Mouse (Mus musculus): Measurements from ENCODE around the gene Dgkk.

- no peak for TF ChIP-seq CTCF (IDR thresholded peaks at IDR 0.05; ENCODE audit: control insufficient read depth, insufficient read depth, insufficient replicate concordance, low read depth, low read length)
- TF ChIP-seq POLR2A (IDR thresholded peaks at IDR 0.05; ENCODE audit: control insufficient read depth, low read depth, low read length): no peak
Observed at GRCm38 (mm10) chrX:6779969-6780539, 948 bp downstream of the Dgkk start.

All from testis, adult 2 months (tissue).